Mouse (Mus musculus) myocyte (in vitro differentiated cells): ENCODE results near the gene Rapgef5.

ENCODE experiments used
- E2F4 ChIP-seq: IDR thresholded peaks from one replicate; pipeline ENCODE4 v1.6.1; 2011; ENCODE audit warnings: mild to moderate bottlenecking, control low read depth, moderate library complexity; ENCODE audit not compliant: insufficient read depth
- MAX ChIP-seq: IDR thresholded peaks from one replicate; pipeline ENCODE4 v1.6.1; 2011; ENCODE audit warnings: low read depth, mild to moderate bottlenecking, control low read depth
- MYOD1 ChIP-seq, 3 experiments: IDR thresholded peaks; one replicate each; pipeline ENCODE4 v1.6.1; 2011; ENCODE audit warnings: control low read depth in 2 of 3, low read depth in 2 of 3, mild to moderate bottlenecking in 2 of 3, moderate library complexity in 1 of 3; ENCODE audit not compliant: insufficient read length in 2 of 3, control insufficient read depth in 1 of 3
- MYOG ChIP-seq, 3 experiments: IDR thresholded peaks; one replicate each; pipeline ENCODE4 v1.6.1; 2011; ENCODE audit warnings: control low read depth in 2 of 3, low read depth in 2 of 3, mild to moderate bottlenecking in 2 of 3; ENCODE audit not compliant: insufficient read length in 2 of 3, control insufficient read depth in 1 of 3, insufficient read depth in 1 of 3
- POLR2A ChIP-seq: IDR thresholded peaks from one replicate; pipeline ENCODE4 v1.6.1; 2011; ENCODE audit warnings: low read depth, mild to moderate bottlenecking, control low read depth, moderate library complexity; ENCODE audit not compliant: insufficient read length
- POLR2AphosphoS2 ChIP-seq: IDR thresholded peaks from one replicate; pipeline ENCODE4 v1.6.1; 2011; ENCODE audit warnings: low read depth, control low read depth; ENCODE audit not compliant: insufficient read length
- REST ChIP-seq: IDR thresholded peaks from one replicate; pipeline ENCODE4 v1.6.1; 2011; ENCODE audit warnings: mild to moderate bottlenecking, control low read depth, moderate library complexity; ENCODE audit not compliant: insufficient read depth, insufficient read length
- SRF ChIP-seq: IDR thresholded peaks from one replicate; pipeline ENCODE4 v1.6.1; 2011; ENCODE audit warnings: low read depth; ENCODE audit not compliant: control insufficient read depth, insufficient read length
- TCF12 ChIP-seq: IDR thresholded peaks from one replicate; pipeline ENCODE4 v1.6.1; 2011; ENCODE audit warnings: mild to moderate bottlenecking, control low read depth; ENCODE audit not compliant: poor library complexity, insufficient read depth, severe bottlenecking
- USF1 ChIP-seq: IDR thresholded peaks from one replicate; pipeline ENCODE4 v1.6.1; 2011; ENCODE audit warnings: low read depth, mild to moderate bottlenecking, control low read depth, moderate library complexity

DNA sequence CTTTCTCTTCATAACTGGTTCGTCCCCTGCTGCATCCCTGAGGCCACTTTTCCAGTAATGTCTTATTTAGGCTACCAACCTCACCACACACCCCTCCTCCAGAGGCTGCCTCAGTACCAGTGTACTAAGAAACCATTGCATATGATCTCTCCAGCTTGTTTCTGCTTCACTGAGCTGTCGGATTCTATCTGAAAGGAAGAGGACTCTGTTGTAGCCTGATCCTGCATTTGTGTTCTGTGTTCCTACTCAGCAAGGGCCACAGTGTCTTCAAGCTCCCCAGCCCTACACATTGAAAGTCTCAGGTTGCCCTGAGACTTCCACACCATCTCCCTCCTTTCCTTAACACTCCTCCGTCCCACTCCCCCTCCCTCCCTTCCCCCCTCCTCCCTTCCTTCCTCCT lies 168.5 kb downstream of the Rapgef5 start:
- TF ChIP-seq POLR2A (no peak), MYOG (IDR thresholded peaks at IDR 0.05; ENCODE audit: control insufficient read depth in 1 of 3, insufficient read depth in 1 of 3, insufficient read length in 2 of 3, low read depth in 2 of 3) (no peak), E2F4 (no peak), USF1 (no peak), TCF12 (no peak), MAX (no peak), SRF (no peak), POLR2AphosphoS2 (no peak), MYOD1 (IDR thresholded peaks at IDR 0.05; ENCODE audit: control insufficient read depth in 1 of 3, insufficient read length in 2 of 3, low read depth in 2 of 3) (no peak), REST (no peak)
